Mouse (Mus musculus): Measurements from ENCODE around the gene Arf5. TPM values are rescaled to one million over a fixed set of nuclear protein-coding genes. Genes with fewer than 3 reads are reported as not detected.

Arf5 gene
- polyA plus RNA-seq, 1 experiment from 2014 or later = 419 TPM

DNA sequence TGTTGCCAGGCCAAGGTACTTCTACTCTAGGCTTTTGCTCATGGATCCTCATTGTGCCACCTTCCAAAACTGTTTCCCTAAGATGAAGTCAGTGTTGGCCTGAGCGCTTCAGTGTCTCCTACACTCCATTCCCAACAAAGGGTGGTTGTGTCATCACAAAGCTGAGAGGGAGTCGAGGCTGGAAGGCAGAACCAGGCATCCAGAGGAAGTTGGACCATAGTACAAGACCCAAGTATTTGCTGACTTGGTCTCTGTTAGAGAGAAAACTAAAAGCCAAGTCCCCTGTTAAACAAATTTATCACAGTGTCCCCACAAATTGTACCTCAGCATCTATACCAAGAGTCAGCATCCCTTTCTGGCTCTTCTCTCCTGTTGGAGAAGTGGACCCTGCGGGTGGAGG, 4.9 kb downstream of the Arf5 start, which contains the start of gene Gcc1:
Gene Gcc1, minus strand, starts transcription at position 101 of the 400 bp plus-strand sequence.
- 81% methylated on average over 3 of the region's 3 CpGs for WGBS
- Histone ChIP-seq H3K4me3 (replicated peaks) (no peak within 1 kb of the TSS), H3K27ac (replicated peaks) (no peak within 1 kb of the TSS), H3K4me2 (replicated peaks) (no peak within 1 kb of the TSS), H3K9ac (no peak within 1 kb of the TSS), H3K36me3 (peaks cover 25% of the 10 kb centered on the region), H3K27me3 (no peaks in the 10 kb centered on the region), H3K4me1 (peaks cover 15% of the 10 kb centered on the region), H3K9me3 (replicated peaks) (no peaks in the 10 kb centered on the region)
- ATAC-seq (ENCODE audit: insufficient number of reproducible peaks, low FRiP score, low TSS enrichment, low read depth) = no peak

- H3K4me1 ChIP-seq = peaks cover 8% of the 10 kb centered on the region
- H3K27me3 ChIP-seq = no peaks in the 10 kb centered on the region
- 87% methylated on average over 11 of the region's 11 CpGs for WGBS
- H3K4me2 ChIP-seq (replicated peaks) = no peak overlapping the region
- H3K9me3 ChIP-seq (replicated peaks) = no peaks in the 10 kb centered on the region
- no peak overlapping the region for H3K4me3 ChIP-seq (replicated peaks)
- H3K27ac ChIP-seq (replicated peaks) = no peak overlapping the region
- H3K9ac ChIP-seq = no peak overlapping the region
- peaks cover 24% of the 10 kb centered on the region for H3K36me3 ChIP-seq
- no peak for ATAC-seq (ENCODE audit: insufficient number of reproducible peaks, low FRiP score, low TSS enrichment, low read depth)
Measured at GRCm38 (mm10) chr6:28429870-28430269, 6.5 kb downstream of the Arf5 start.

- H3K9ac ChIP-seq = no peak overlapping the region
Measured at GRCm38 (mm10) chr6:28430795-28431537, 7.6 kb downstream of the Arf5 start.

DNA sequence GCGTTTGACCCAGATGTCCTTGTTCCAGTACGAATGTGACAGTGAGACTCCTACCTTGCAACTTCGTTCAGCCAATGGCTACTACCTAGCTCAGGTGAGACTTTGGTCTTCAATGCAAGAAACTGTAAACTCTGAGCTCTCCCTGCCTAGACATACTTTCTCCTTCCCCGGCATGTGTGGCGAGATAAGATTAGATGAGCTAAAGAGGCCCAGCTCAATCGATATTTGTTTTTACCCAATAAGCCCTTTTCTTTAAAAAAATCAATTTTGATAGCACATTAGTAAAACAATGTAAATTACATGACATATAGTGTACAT, 8.1 kb downstream of the Arf5 start:
- H3K9ac ChIP-seq = no peak overlapping the region
- no peak overlapping the region for H3K4me3 ChIP-seq (replicated peaks)
- H3K4me2 ChIP-seq (replicated peaks) = no peak overlapping the region
- peaks cover 8% of the 10 kb centered on the region; the same call in 1 of the 2 replicates for H3K36me3 ChIP-seq
- ATAC-seq (ENCODE audit: insufficient number of reproducible peaks, low FRiP score, low TSS enrichment, low read depth) = no peak
- no peaks in the 10 kb centered on the region for H3K4me1 ChIP-seq
- no peaks in the 10 kb centered on the region for H3K9me3 ChIP-seq (replicated peaks)
- 73% methylated on average over 6 of the region's 6 CpGs for WGBS
- no peak overlapping the region for H3K27ac ChIP-seq (replicated peaks)
- no peaks in the 10 kb centered on the region for H3K27me3 ChIP-seq

More at GRCm38 (mm10) chr6:28430795-28431537, 7.6 kb downstream of the Arf5 start:
- Histone ChIP-seq H3K27ac (replicated peaks) (no peak overlapping the region), H3K9me3 (replicated peaks) (no peaks in the 10 kb centered on the region), H3K4me1 (peaks cover 3% of the 10 kb centered on the region; the same call in 1 of the 2 replicates), H3K27me3 (no peaks in the 10 kb centered on the region), H3K4me2 (replicated peaks) (no peak overlapping the region), H3K4me3 (replicated peaks) (no peak overlapping the region), H3K36me3 (peaks cover 13% of the 10 kb centered on the region)
- ATAC-seq (ENCODE audit: insufficient number of reproducible peaks, low FRiP score, low TSS enrichment, low read depth) = no peak
- WGBS = 77% methylated on average over 10 of the region's 10 CpGs

- H3K4me2 ChIP-seq (replicated peaks) = no peak overlapping the region
- 82% methylated on average over 7 of the region's 7 CpGs for WGBS
- no peaks in the 10 kb centered on the region for H3K36me3 ChIP-seq
- H3K9ac ChIP-seq = no peak overlapping the region
- no peak overlapping the region for H3K27ac ChIP-seq (replicated peaks)
- H3K4me3 ChIP-seq (replicated peaks) = no peak overlapping the region
- H3K4me1 ChIP-seq = 0 out of 2 replicates have a peak, but pooled peaks cover 3% of the 10 kb centered on the region
- peaks cover 32% of the 10 kb centered on the region for H3K27me3 ChIP-seq
- no peaks in the 10 kb centered on the region for H3K9me3 ChIP-seq (replicated peaks)
- no peak for ATAC-seq (ENCODE audit: insufficient number of reproducible peaks, low FRiP score, low TSS enrichment, low read depth)
Measured at GRCm38 (mm10) chr6:28447937-28448336, 24.6 kb downstream of the Arf5 start.

DNA sequence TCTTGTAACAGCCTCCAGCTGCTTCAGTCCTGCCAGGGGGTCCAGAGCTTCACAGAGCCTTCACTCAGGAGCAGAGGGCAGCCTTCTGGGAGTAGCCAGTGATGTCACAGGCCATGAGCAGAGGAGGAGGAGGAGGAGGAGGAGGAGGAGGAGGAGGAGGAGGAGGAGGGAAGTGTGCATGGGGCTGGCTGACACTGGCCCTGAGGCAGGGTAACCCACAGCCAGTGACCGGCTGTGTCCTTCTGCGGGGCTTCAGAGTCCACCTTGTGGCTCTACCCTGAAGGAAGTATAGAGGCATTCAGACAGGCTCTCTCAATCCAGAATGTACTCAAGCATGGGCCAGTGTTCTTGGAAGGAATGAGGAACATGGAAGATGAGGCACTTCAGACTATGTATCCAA, 25.9 kb downstream of the Arf5 start, which contains the start of gene Pax4:
Gene Pax4, minus strand, starts transcription at position 101 of the 400 bp plus-strand sequence.
- no peak for ATAC-seq (ENCODE audit: insufficient number of reproducible peaks, low FRiP score, low TSS enrichment, low read depth)
- H3K36me3 ChIP-seq = no peaks in the 10 kb centered on the region
- no peak within 1 kb of the TSS for H3K4me3 ChIP-seq (replicated peaks)
- peaks cover 35% of the 10 kb centered on the region for H3K27me3 ChIP-seq
- H3K9me3 ChIP-seq (replicated peaks) = no peaks in the 10 kb centered on the region
- no peak within 1 kb of the TSS for H3K27ac ChIP-seq (replicated peaks)
- 0 out of 2 replicates have a peak, but pooled peaks cover 3% of the 10 kb centered on the region for H3K4me1 ChIP-seq
- WGBS = 75% methylated on average over 2 of the region's 2 CpGs
- no peak within 1 kb of the TSS for H3K4me2 ChIP-seq (replicated peaks)
- H3K9ac ChIP-seq = no peak within 1 kb of the TSS

- peaks cover 35% of the 10 kb centered on the region for H3K27me3 ChIP-seq
- 11% methylated on average over 5 of the region's 5 CpGs for WGBS
- H3K9me3 ChIP-seq (replicated peaks) = no peaks in the 10 kb centered on the region
- no peaks in the 10 kb centered on the region for H3K36me3 ChIP-seq
- no peak overlapping the region for H3K4me2 ChIP-seq (replicated peaks)
- H3K27ac ChIP-seq (replicated peaks) = no peak overlapping the region
- ATAC-seq (ENCODE audit: insufficient number of reproducible peaks, low FRiP score, low TSS enrichment, low read depth) = no peak
- 0 out of 2 replicates have a peak, but pooled peaks cover 3% of the 10 kb centered on the region for H3K4me1 ChIP-seq
- H3K9ac ChIP-seq = no peak overlapping the region
- no peak overlapping the region for H3K4me3 ChIP-seq (replicated peaks)
Measured at GRCm38 (mm10) chr6:28450481-28450880, 27.1 kb downstream of the Arf5 start.

- Histone ChIP-seq H3K4me1 (0 out of 2 replicates have a peak, but pooled peaks cover 3% of the 10 kb centered on the region), H3K27me3 (peaks cover 35% of the 10 kb centered on the region), H3K9ac (no peak overlapping the region), H3K9me3 (replicated peaks) (no peaks in the 10 kb centered on the region), H3K4me3 (replicated peaks) (no peak overlapping the region), H3K36me3 (no peaks in the 10 kb centered on the region), H3K27ac (replicated peaks) (no peak overlapping the region), H3K4me2 (replicated peaks) (no peak overlapping the region)
- no peak for ATAC-seq (ENCODE audit: insufficient number of reproducible peaks, low FRiP score, low TSS enrichment, low read depth)
- under 1% methylated on average over 12 of the region's 12 CpGs for WGBS
Measured at GRCm38 (mm10) chr6:28450977-28451376, 27.6 kb downstream of the Arf5 start.

- Histone ChIP-seq H3K4me1 (no peaks in the 10 kb centered on the region), H3K4me3 (replicated peaks) (no peak overlapping the region), H3K27ac (replicated peaks) (no peak overlapping the region), H3K9me3 (replicated peaks) (no peaks in the 10 kb centered on the region), H3K36me3 (no peaks in the 10 kb centered on the region), H3K27me3 (no peaks in the 10 kb centered on the region), H3K9ac (no peak overlapping the region), H3K4me2 (replicated peaks) (no peak overlapping the region)
- ATAC-seq (ENCODE audit: insufficient number of reproducible peaks, low FRiP score, low TSS enrichment, low read depth) = no peak
Measured at GRCm38 (mm10) chr6:28459221-28459668, 35.9 kb downstream of the Arf5 start.

GRCm38 (mm10) chr6:28460534-28460933, 37.2 kb downstream of the Arf5 start:
- H3K4me2 ChIP-seq (replicated peaks) = no peak overlapping the region
- no peaks in the 10 kb centered on the region for H3K4me1 ChIP-seq
- no peaks in the 10 kb centered on the region for H3K36me3 ChIP-seq
- H3K4me3 ChIP-seq (replicated peaks) = no peak overlapping the region
- H3K27me3 ChIP-seq = no peaks in the 10 kb centered on the region
- no peaks in the 10 kb centered on the region for H3K9me3 ChIP-seq (replicated peaks)
- no peak for ATAC-seq (ENCODE audit: insufficient number of reproducible peaks, low FRiP score, low TSS enrichment, low read depth)
- no peak overlapping the region for H3K9ac ChIP-seq
- WGBS = 9% methylated on average over 5 of the region's 5 CpGs
- no peak overlapping the region for H3K27ac ChIP-seq (replicated peaks)

DNA sequence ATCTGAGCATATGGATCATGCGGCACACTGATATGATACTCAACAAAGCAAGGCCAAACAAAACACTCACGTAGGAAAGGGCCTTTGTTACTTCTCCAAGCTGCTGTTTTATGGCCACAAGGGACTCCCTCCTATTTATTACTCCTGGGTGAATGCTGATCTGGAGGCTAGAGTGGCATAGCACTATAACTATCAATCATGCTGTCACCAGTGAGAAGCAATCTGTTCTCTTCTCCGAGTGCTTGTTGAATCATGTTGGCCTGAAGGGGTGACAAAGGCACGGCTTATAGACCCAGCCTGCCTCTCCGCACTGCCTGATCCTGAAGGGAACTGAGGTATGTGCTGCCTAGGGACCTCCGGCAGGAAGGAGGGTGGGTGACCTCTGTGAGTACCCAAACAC, 41.3 kb downstream of the Arf5 start:
- no peak overlapping the region for H3K4me3 ChIP-seq (replicated peaks)
- no peak overlapping the region for H3K27ac ChIP-seq (replicated peaks)
- H3K4me2 ChIP-seq (replicated peaks) = no peak overlapping the region
- no peaks in the 10 kb centered on the region for H3K36me3 ChIP-seq
- WGBS = 52% methylated on average over 6 of the region's 6 CpGs
- no peaks in the 10 kb centered on the region for H3K27me3 ChIP-seq
- no peak overlapping the region for H3K9ac ChIP-seq
- H3K9me3 ChIP-seq (replicated peaks) = no peaks in the 10 kb centered on the region
- ATAC-seq (ENCODE audit: insufficient number of reproducible peaks, low FRiP score, low TSS enrichment, low read depth) = no peak
- no peaks in the 10 kb centered on the region for H3K4me1 ChIP-seq

Measured in embryonic facial prominence, embryonic 15.5 days (tissue).